Mouse (Mus musculus) spleen, adult 2 months (tissue): Measurements from ENCODE around the gene Pcbp4.

Source experiments
- CTCF ChIP-seq: fragments of 200-500 bp; IDR thresholded peaks from 2 replicates; pipeline ENCODE4 v1.5.1; 2011; ENCODE audit warnings: mild to moderate bottlenecking, inconsistent platforms; ENCODE audit not compliant: insufficient read depth, insufficient read length, insufficient replicate concordance; ENCODE audit errors: extremely low read depth
- POLR2A ChIP-seq: fragments of 200-500 bp; IDR thresholded peaks from 2 replicates; pipeline ENCODE4 v1.6.1; 2011; ENCODE audit warnings: low read depth, low read length, inconsistent platforms

DNA sequence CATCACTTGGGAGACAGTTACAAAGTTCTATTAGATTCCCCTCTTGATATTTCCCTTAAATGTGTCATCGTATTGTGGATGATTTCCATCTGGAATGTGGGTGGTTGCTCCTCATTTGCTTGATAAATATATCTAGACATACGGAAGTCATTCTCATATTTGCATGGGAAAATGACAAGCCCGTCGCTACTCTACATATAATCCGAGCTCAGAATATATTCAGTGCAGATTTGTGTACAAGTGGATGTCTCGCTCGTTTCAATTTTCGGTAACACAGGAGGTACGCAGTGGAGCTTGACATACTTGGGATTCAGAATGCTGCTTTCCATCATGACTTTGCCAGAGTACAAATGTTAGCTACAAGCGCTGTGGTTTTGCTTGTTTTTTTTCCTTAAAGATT lies 56.3 kb downstream of the Pcbp4 start:
- TF ChIP-seq POLR2A (no peak), CTCF (no peak)
